Mouse (Mus musculus): Measurements from ENCODE around the gene Gm21974. TPM values are rescaled to one million over a fixed set of nuclear protein-coding genes. Genes with fewer than 3 reads are reported as not detected.
A peak's percentile ranks its signal among the peaks of the same experiment; 100 is the strongest.

The Gm21974 gene
- total and polyA plus RNA-seq, 3 experiments, result not detected

- Histone ChIP-seq H3K79me2 (replicated peaks; ENCODE audit: control insufficient read depth, extremely low read depth, insufficient read depth, poor library complexity, severe bottlenecking) (no peaks in the 10 kb centered on the region), H3K36me3 (replicated peaks in 1 of 2; ENCODE audit: control insufficient read depth in 1 of 2, insufficient read depth in 1 of 2, low read length in 1 of 2) (peaks cover 0 to 9% of the 10 kb centered on the region in 2 experiments), H3K27me3 (replicated peaks) (peaks cover 10% of the 10 kb centered on the region), H3K4me1 (ENCODE audit: control insufficient read depth in 1 of 2, insufficient read depth in 2 of 2) (peaks cover 8 to 46% of the 10 kb centered on the region in 2 experiments), H3K4me3 (replicated peaks in 1 of 3; ENCODE audit: low read depth in 2 of 3, low read length in 2 of 3, poor library complexity in 1 of 3) (no peak overlapping the region), H3K27ac (ENCODE audit: insufficient read depth, low read depth) (no peak overlapping the region), H3K4me2 (ENCODE audit: insufficient read depth, low read depth, poor library complexity, severe bottlenecking) (no peak overlapping the region), H3K9me3 (replicated peaks; ENCODE audit: low read length) (no peaks in the 10 kb centered on the region), H3K9ac (ENCODE audit: insufficient read depth, low read depth) (no peak overlapping the region)
- in situ Hi-C loops (cut with MboI; ENCODE audit: low pct_ligation_motif_present, low pct_unique_long_range_greater_than_20kb, low sequenced_read_pairs), result loop anchor here (5.0 kb wide), 1 partner anchor 155 kb away; the partner anchor contains the start of gene Setd1a
- DNase-seq (ENCODE audit: extremely low read depth), result no peak
- TF ChIP-seq TBP (conservative IDR thresholded peaks at IDR 0.05; ENCODE audit: low read depth, low read length), result no peak
- TF ChIP-seq NELFE (IDR thresholded peaks at IDR 0.05; ENCODE audit: low read depth, low read length), result no peak
- TF ChIP-seq BHLHE40 (IDR thresholded peaks at IDR 0.05; ENCODE audit: low read depth, low read length), result 0 out of 2 replicates have a peak, but pooled peaks have one; percentile 27
- no peak for TF ChIP-seq USF2 (conservative IDR thresholded peaks at IDR 0.05; ENCODE audit: low read depth, low read length)
- TF ChIP-seq MAX (IDR thresholded peaks at IDR 0.05; ENCODE audit: low read length), result peak; percentile 36; the same call in 1 of the 2 replicates
- TF ChIP-seq CTCF (conservative IDR thresholded peaks at IDR 0.05 in 1 of 2, IDR thresholded peaks at IDR 0.05 in 1 of 2; ENCODE audit: low read depth in 2 of 2, low read length in 2 of 2), result peak in 1 of 2 experiments; percentile 26; a peak in 2 of 4 replicates
- dilution Hi-C loops (cut with MboI; ENCODE audit: extremely low pct_ligation_motif_present, extremely low pct_unique_long_range_greater_than_20kb, low sequenced_read_pairs), result no loop called here
Measured at GRCm38 (mm10) chr7:127932273-127933031, 37.2 kb upstream of the Gm21974 start.

- H3K36me3 ChIP-seq (replicated peaks in 1 of 2; ENCODE audit: control insufficient read depth in 1 of 2, insufficient read depth in 1 of 2, low read length in 1 of 2), result peaks cover 5 to 18% of the 10 kb centered on the region in 2 experiments
- in situ Hi-C loops (cut with MboI; ENCODE audit: low pct_ligation_motif_present, low pct_unique_long_range_greater_than_20kb, low sequenced_read_pairs), result loop anchor here (5.0 kb wide), 1 partner anchor 154 kb away; the partner anchor contains the start of gene Setd1a
- H3K79me2 ChIP-seq (replicated peaks; ENCODE audit: control insufficient read depth, extremely low read depth, insufficient read depth, poor library complexity, severe bottlenecking), result no peaks in the 10 kb centered on the region
- no peak overlapping the region for H3K4me2 ChIP-seq (ENCODE audit: insufficient read depth, low read depth, poor library complexity, severe bottlenecking)
- TF ChIP-seq E2F4 (IDR thresholded peaks at IDR 0.05; ENCODE audit: insufficient replicate concordance, low read depth, low read length) (no peak), BHLHE40 (IDR thresholded peaks at IDR 0.05; ENCODE audit: low read depth, low read length) (0 out of 2 replicates have a peak, but pooled peaks have one; percentile 22), POLR2A (IDR thresholded peaks at IDR 0.05; ENCODE audit: low read depth, low read length) (no peak)
- no peak overlapping the region for H3K9ac ChIP-seq (ENCODE audit: insufficient read depth, low read depth)
- peaks cover 8% of the 10 kb centered on the region for H3K27me3 ChIP-seq (replicated peaks)
- H3K4me3 ChIP-seq (replicated peaks in 1 of 3; ENCODE audit: low read depth in 2 of 3, low read length in 2 of 3, poor library complexity in 1 of 3), result no peak overlapping the region
- no peaks in the 10 kb centered on the region for H3K9me3 ChIP-seq (replicated peaks; ENCODE audit: low read length)
- dilution Hi-C loops (cut with MboI; ENCODE audit: extremely low pct_ligation_motif_present, extremely low pct_unique_long_range_greater_than_20kb, low sequenced_read_pairs), result no loop called here
- no peak overlapping the region for H3K27ac ChIP-seq (ENCODE audit: insufficient read depth, low read depth)
- no peak for DNase-seq (ENCODE audit: extremely low read depth)
- H3K4me1 ChIP-seq (ENCODE audit: control insufficient read depth in 1 of 2, insufficient read depth in 2 of 2), result peaks cover 8 to 46% of the 10 kb centered on the region in 2 experiments
Measured at GRCm38 (mm10) chr7:127931351-127932135, 36.3 kb upstream of the Gm21974 start.

GRCm38 (mm10) chr7:127930636-127931035 is 35.4 kb upstream of the Gm21974 start:
- H3K79me2 ChIP-seq (replicated peaks; ENCODE audit: control insufficient read depth, extremely low read depth, insufficient read depth, poor library complexity, severe bottlenecking), result no peaks in the 10 kb centered on the region
- H3K27me3 ChIP-seq (replicated peaks), result no peaks in the 10 kb centered on the region
- in situ Hi-C loops (cut with MboI; ENCODE audit: low pct_ligation_motif_present, low pct_unique_long_range_greater_than_20kb, low sequenced_read_pairs) (loop anchor here (5.0 kb wide), 1 partner anchor 153 kb away; the partner anchor contains the start of gene Setd1a), dilution Hi-C loops (cut with MboI; ENCODE audit: extremely low pct_ligation_motif_present, extremely low pct_unique_long_range_greater_than_20kb, low sequenced_read_pairs) (no loop called here)
- no peak overlapping the region for H3K9ac ChIP-seq (ENCODE audit: insufficient read depth, low read depth)
- no peak overlapping the region for H3K4me3 ChIP-seq (replicated peaks in 1 of 3; ENCODE audit: low read depth in 2 of 3, low read length in 2 of 3, poor library complexity in 1 of 3)
- H3K36me3 ChIP-seq (replicated peaks in 1 of 2; ENCODE audit: control insufficient read depth in 1 of 2, insufficient read depth in 1 of 2, low read length in 1 of 2), result peaks cover 10 to 27% of the 10 kb centered on the region in 2 experiments
- TF ChIP-seq MEF2A (IDR thresholded peaks at IDR 0.05; ENCODE audit: borderline replicate concordance, low read depth, low read length) (no peak), PAX5 (IDR thresholded peaks at IDR 0.05; ENCODE audit: low read length) (no peak), MAX (IDR thresholded peaks at IDR 0.05; ENCODE audit: low read length) (no peak), NELFE (IDR thresholded peaks at IDR 0.05; ENCODE audit: low read depth, low read length) (no peak), JUN (IDR thresholded peaks at IDR 0.05; ENCODE audit: insufficient read depth, low read depth, low read length) (no peak), EP300 (IDR thresholded peaks at IDR 0.05; ENCODE audit: low read length) (no peak), POLR2A (IDR thresholded peaks at IDR 0.05; ENCODE audit: low read depth, low read length) (no peak), ZNF384 (IDR thresholded peaks at IDR 0.05; ENCODE audit: low read depth, low read length) (no peak), POLR2AphosphoS2 (IDR thresholded peaks at IDR 0.05; ENCODE audit: low read depth, low read length) (no peak), CHD1 (IDR thresholded peaks at IDR 0.05; ENCODE audit: low read depth, low read length) (no peak), UBTF (IDR thresholded peaks at IDR 0.05; ENCODE audit: low read depth, low read length) (no peak), CTCF (conservative IDR thresholded peaks at IDR 0.05 in 1 of 2, IDR thresholded peaks at IDR 0.05 in 1 of 2; ENCODE audit: low read depth in 2 of 2, low read length in 2 of 2) (no peak), IRF4 (IDR thresholded peaks at IDR 0.05; ENCODE audit: low read depth, low read length) (no peak), RAD21 (IDR thresholded peaks at IDR 0.05; ENCODE audit: low read depth, low read length) (no peak), TBP (conservative IDR thresholded peaks at IDR 0.05; ENCODE audit: low read depth, low read length) (no peak), MAZ (IDR thresholded peaks at IDR 0.05; ENCODE audit: low read depth, low read length) (no peak), SMC3 (IDR thresholded peaks at IDR 0.05; ENCODE audit: low read depth, low read length) (no peak)
- H3K4me2 ChIP-seq (ENCODE audit: insufficient read depth, low read depth, poor library complexity, severe bottlenecking), result no peak overlapping the region
- no peak overlapping the region for H3K27ac ChIP-seq (ENCODE audit: insufficient read depth, low read depth)
- peaks cover 8 to 41% of the 10 kb centered on the region in 2 experiments for H3K4me1 ChIP-seq (ENCODE audit: control insufficient read depth in 1 of 2, insufficient read depth in 2 of 2)
- no peak for DNase-seq (ENCODE audit: extremely low read depth)
- H3K9me3 ChIP-seq (replicated peaks; ENCODE audit: low read length), result no peaks in the 10 kb centered on the region
